Mouse (Mus musculus) kidney, adult 2 months (tissue): ENCODE measurements around the gene Rab8b.

ENCODE experiments used
- CTCF ChIP-seq: fragments of 200-500 bp; conservative IDR thresholded peaks from 2 replicates; pipeline ENCODE4 v1.5.1; 2011; ENCODE audit warnings: low read depth, mild to moderate bottlenecking, control low read depth, low read length, moderate library complexity, mixed read lengths; ENCODE audit not compliant: insufficient read depth, insufficient read length
- POLR2A ChIP-seq: fragments of 200-500 bp; IDR thresholded peaks from one replicate; pipeline ENCODE4 v1.6.1; 2011; ENCODE audit warnings: low read depth, low read length, control low read depth

DNA sequence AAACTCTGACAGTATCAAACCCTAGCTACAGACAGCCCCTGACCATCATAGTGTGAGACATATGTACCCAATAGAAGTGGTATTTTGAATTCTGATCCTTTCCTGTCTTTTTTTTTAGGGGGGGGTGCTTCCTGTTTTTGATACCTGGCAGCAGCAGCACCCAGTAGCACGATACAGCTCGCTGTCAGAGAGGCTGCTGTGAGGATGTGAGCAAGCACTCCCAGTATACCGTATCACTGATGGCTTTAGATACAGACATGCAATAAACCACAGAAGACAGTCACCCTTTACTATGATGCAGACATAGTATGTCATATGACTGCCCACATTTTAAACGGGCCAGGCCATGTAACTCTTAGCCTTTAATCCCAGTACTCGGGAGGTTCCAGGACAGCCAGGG is 36.0 kb downstream of the Rab8b start:
- TF ChIP-seq CTCF = no peak
- no peak for TF ChIP-seq POLR2A
